Mouse (Mus musculus): ENCODE results near the gene Bach2.
A peak's percentile ranks its signal among the peaks of the same experiment; 100 is the strongest.

The Bach2 gene

GRCm38 (mm10) chr4:32330584-32331314 is 92.1 kb downstream of the Bach2 start:
- no peak for DNase-seq

- no peak for DNase-seq
Measured at GRCm38 (mm10) chr4:32332028-32332427, 93.4 kb downstream of the Bach2 start.

- no peak for DNase-seq
Measured at GRCm38 (mm10) chr4:32334131-32334530, 95.5 kb downstream of the Bach2 start.

- no peak for DNase-seq
Measured at GRCm38 (mm10) chr4:32334765-32335164, 96.2 kb downstream of the Bach2 start.

- DNase-seq: no peak
Measured at GRCm38 (mm10) chr4:32335659-32336058, 97.1 kb downstream of the Bach2 start.

- DNase-seq: no peak
Measured at GRCm38 (mm10) chr4:32336642-32337041, 98.0 kb downstream of the Bach2 start.

- DNase-seq: no peak
Measured at GRCm38 (mm10) chr4:32337638-32338037, 99.0 kb downstream of the Bach2 start.

GRCm38 (mm10) chr4:32338451-32338850 is 99.8 kb downstream of the Bach2 start:
- no peak for DNase-seq

GRCm38 (mm10) chr4:32340844-32341243 is 102.2 kb downstream of the Bach2 start:
- no peak for DNase-seq

- DNase-seq: peak in 1 of 2 experiments; percentile 38
Measured at GRCm38 (mm10) chr4:32342269-32342668, 103.7 kb downstream of the Bach2 start.

- no peak for DNase-seq
Measured at GRCm38 (mm10) chr4:32343256-32344165, 104.9 kb downstream of the Bach2 start.

- no peak for DNase-seq
Measured at GRCm38 (mm10) chr4:32344276-32344675, 105.7 kb downstream of the Bach2 start.

- no peak for DNase-seq
Measured at GRCm38 (mm10) chr4:32347202-32347601, 108.6 kb downstream of the Bach2 start.

- DNase-seq: no peak
Measured at GRCm38 (mm10) chr4:32347711-32348110, 109.1 kb downstream of the Bach2 start.

- DNase-seq: no peak
Measured at GRCm38 (mm10) chr4:32349361-32349760, 110.8 kb downstream of the Bach2 start.

GRCm38 (mm10) chr4:32351236-32351635 is 112.6 kb downstream of the Bach2 start:
- no peak for DNase-seq

- no peak for DNase-seq
Measured at GRCm38 (mm10) chr4:32351661-32352246, 113.2 kb downstream of the Bach2 start.

GRCm38 (mm10) chr4:32352442-32352841 is 113.8 kb downstream of the Bach2 start:
- DNase-seq: no peak

- no peak for DNase-seq
Measured at GRCm38 (mm10) chr4:32352842-32353241, 114.2 kb downstream of the Bach2 start.

GRCm38 (mm10) chr4:32355935-32356617 is 117.5 kb downstream of the Bach2 start:
- peak in 1 of 2 experiments; percentile 35 for DNase-seq

GRCm38 (mm10) chr4:32357996-32358600 is 119.5 kb downstream of the Bach2 start:
- DNase-seq: no peak
